Mouse (Mus musculus) erythroblast, embryonic 14.5 days (primary cell): Measurements from ENCODE around the gene Gm37240. TPM values are rescaled to one million over a fixed set of nuclear protein-coding genes. Genes with fewer than 3 reads are reported as not detected.
"Not testable (repeated sequence)": the region's sequence is repeated elsewhere in the genome, so short reads cannot be mapped to it uniquely, and the experiment has no call there.

Source experiments
- H3K27me3 ChIP-seq: 2 replicates; pipeline ENCODE4 v1.6.1; 2012; ENCODE audit warnings: inconsistent platforms; ENCODE audit not compliant: control insufficient read depth
- H3K36me3 ChIP-seq: 2 replicates; pipeline ENCODE4 v1.6.1; 2012; ENCODE audit warnings: mild to moderate bottlenecking, inconsistent platforms; ENCODE audit not compliant: control insufficient read depth
- H3K4me1 ChIP-seq: 2 replicates; pipeline ENCODE4 v1.6.1; 2012; ENCODE audit warnings: inconsistent platforms; ENCODE audit not compliant: control insufficient read depth
- H3K4me3 ChIP-seq: replicated peaks from 2 replicates; pipeline ENCODE3; 2012; ENCODE audit warnings: moderate library complexity, mild to moderate bottlenecking, inconsistent platforms
- H3K9me3 ChIP-seq: 2 replicates; pipeline ENCODE4 v1.6.1; 2012; ENCODE audit warnings: low read length, inconsistent platforms, mixed read lengths; ENCODE audit not compliant: control insufficient read depth
- GATA1 ChIP-seq: IDR thresholded peaks from 2 replicates; pipeline ENCODE4 v1.6.1; 2012; ENCODE audit warnings: low read length, inconsistent platforms, mixed read lengths
- TAL1 ChIP-seq: IDR thresholded peaks from 3 replicates; pipeline ENCODE4 v1.6.1; 2012; ENCODE audit warnings: low read length, inconsistent platforms, mixed read lengths
- polyA plus RNA-seq: library from polyadenylated mRNA; stranded (reverse); fragments of >175 nt; gene quantifications from 2 replicates; pipeline ENCODE4 v1.2.3, GENCODE M21; 2012

The Gm37240 gene
- polyA plus RNA-seq, 1 experiment = not detected

GRCm38 (mm10) chr3:85582726-85583125 lies 304.6 kb downstream of the Gm37240 start:
- Histone ChIP-seq H3K4me3 (no peak overlapping the region), H3K4me1 (peaks cover 45% of the 10 kb centered on the region), H3K36me3 (peaks cover 21% of the 10 kb centered on the region), H3K9me3 (no peaks in the 10 kb centered on the region), H3K27me3 (no peaks in the 10 kb centered on the region)
- TF ChIP-seq TAL1 (no peak), GATA1 (no peak)

- H3K27me3 ChIP-seq = no peaks in the 10 kb centered on the region
- TF ChIP-seq TAL1 = no peak
- no peak for TF ChIP-seq GATA1
- peak within 1 kb of the TSS; percentile 77 for H3K4me3 ChIP-seq
- no peaks in the 10 kb centered on the region; the same call in none of the 2 replicates for H3K36me3 ChIP-seq
- H3K9me3 ChIP-seq = no peaks in the 10 kb centered on the region
- H3K4me1 ChIP-seq = peaks cover 23% of the 10 kb centered on the region
Observed at GRCm38 (mm10) chr3:85573864-85574830, 313.2 kb downstream of the Gm37240 start, which contains the start of gene Gatb. Gatb (plus strand) TSS chr3:85574119.

GRCm38 (mm10) chr3:85573216-85573863 lies 314.0 kb downstream of the Gm37240 start:
- Histone ChIP-seq H3K27me3 (no peaks in the 10 kb centered on the region), H3K4me3 (peak overlapping the region; percentile 77), H3K9me3 (no peaks in the 10 kb centered on the region), H3K36me3 (no peaks in the 10 kb centered on the region; the same call in none of the 2 replicates), H3K4me1 (peaks cover 23% of the 10 kb centered on the region)
- TF ChIP-seq GATA1 = no peak
- no peak for TF ChIP-seq TAL1

GRCm38 (mm10) chr3:85572502-85572901 lies 314.8 kb downstream of the Gm37240 start:
- H3K36me3 ChIP-seq, H3K27me3 ChIP-seq, H3K9me3 ChIP-seq, H3K4me3 ChIP-seq: not testable (repeated sequence)
- H3K4me1 ChIP-seq = peaks cover 23% of the 10 kb centered on the region

GRCm38 (mm10) chr3:85571276-85571675 lies 316.0 kb downstream of the Gm37240 start:
- peaks cover 23% of the 10 kb centered on the region for H3K4me1 ChIP-seq
- no peaks in the 10 kb centered on the region for H3K9me3 ChIP-seq
- no peak overlapping the region for H3K4me3 ChIP-seq
- no peaks in the 10 kb centered on the region for H3K27me3 ChIP-seq
- TF ChIP-seq GATA1 (no peak), TAL1 (no peak)
- no peaks in the 10 kb centered on the region for H3K36me3 ChIP-seq

- no peaks in the 10 kb centered on the region for H3K9me3 ChIP-seq
- H3K27me3 ChIP-seq = no peaks in the 10 kb centered on the region
- no peaks in the 10 kb centered on the region for H3K36me3 ChIP-seq
- TF ChIP-seq TAL1 (no peak), GATA1 (no peak)
- H3K4me3 ChIP-seq = no peak overlapping the region
- H3K4me1 ChIP-seq = peaks cover 4% of the 10 kb centered on the region
Observed at GRCm38 (mm10) chr3:85564603-85565002, 322.7 kb downstream of the Gm37240 start.

- Histone ChIP-seq H3K27me3 (no peaks in the 10 kb centered on the region), H3K4me3 (no peak overlapping the region), H3K36me3 (no peaks in the 10 kb centered on the region), H3K4me1 (no peaks in the 10 kb centered on the region), H3K9me3 (no peaks in the 10 kb centered on the region)
- TF ChIP-seq GATA1 = no peak
- no peak for TF ChIP-seq TAL1
Observed at GRCm38 (mm10) chr3:85553731-85554277, 333.5 kb downstream of the Gm37240 start.

- TF ChIP-seq TAL1 (no peak), GATA1 (no peak)
- Histone ChIP-seq H3K4me1 (no peaks in the 10 kb centered on the region), H3K4me3 (no peak overlapping the region)
Observed at GRCm38 (mm10) chr3:85551352-85551751, 336.0 kb downstream of the Gm37240 start.

GRCm38 (mm10) chr3:85550312-85550711 lies 337.0 kb downstream of the Gm37240 start:
- no peaks in the 10 kb centered on the region for H3K9me3 ChIP-seq
- no peak for TF ChIP-seq TAL1
- no peak for TF ChIP-seq GATA1
- H3K27me3 ChIP-seq = no peaks in the 10 kb centered on the region
- H3K4me1 ChIP-seq = no peaks in the 10 kb centered on the region
- no peak overlapping the region for H3K4me3 ChIP-seq
- H3K36me3 ChIP-seq = no peaks in the 10 kb centered on the region

More at GRCm38 (mm10) chr3:85551352-85551751, 336.0 kb downstream of the Gm37240 start:
- H3K27me3 ChIP-seq = no peaks in the 10 kb centered on the region
- no peaks in the 10 kb centered on the region for H3K36me3 ChIP-seq
- no peaks in the 10 kb centered on the region for H3K9me3 ChIP-seq
